Mouse (Mus musculus) cerebellum, adult 9-10 months (tissue): ENCODE measurements around the gene Med1.
"Not testable (repeated sequence)": the region's sequence is repeated elsewhere in the genome, so short reads cannot be mapped to it uniquely, and the experiment has no call there.

ENCODE experiments used
- DNase-seq: peaks from one replicate; pipeline ENCODE4 v3.0.0; 2022

Med1 gene

GRCm38 (mm10) chr11:98192901-98193805 is at the start of gene Med1:
Med1 (minus strand) TSS chr11:98193293.
- peak; percentile 93 for DNase-seq

- no peak for DNase-seq
Measured at GRCm38 (mm10) chr11:98238995-98239394, 45.9 kb upstream of the Med1 start.

DNA sequence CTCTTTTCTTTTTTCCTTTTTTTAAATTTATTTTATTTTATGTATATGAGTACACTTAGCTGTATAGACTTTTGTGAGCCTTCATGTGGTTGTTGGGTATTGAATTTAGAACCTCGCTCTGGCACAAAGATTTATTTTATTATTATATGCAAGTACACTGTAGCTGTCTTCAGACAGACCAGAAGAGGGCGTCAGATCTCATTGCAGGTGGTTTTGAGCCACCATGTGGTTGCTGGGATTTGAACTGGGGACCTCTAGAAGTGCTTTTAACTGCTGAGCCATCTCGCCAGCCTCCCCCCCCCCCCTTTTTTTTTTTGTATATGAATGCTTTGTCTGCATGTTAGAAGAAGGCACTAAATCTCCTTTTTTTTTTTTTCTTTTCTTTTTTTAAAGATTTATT is 45.3 kb upstream of the Med1 start:
- no peak for DNase-seq

GRCm38 (mm10) chr11:98226349-98226748 is 33.3 kb upstream of the Med1 start:
- DNase-seq, result no peak

- no peak for DNase-seq
Measured at GRCm38 (mm10) chr11:98213311-98213710, 20.2 kb upstream of the Med1 start.

GRCm38 (mm10) chr11:98209661-98210060 is 16.6 kb upstream of the Med1 start:
- DNase-seq, result not testable (repeated sequence)

DNA sequence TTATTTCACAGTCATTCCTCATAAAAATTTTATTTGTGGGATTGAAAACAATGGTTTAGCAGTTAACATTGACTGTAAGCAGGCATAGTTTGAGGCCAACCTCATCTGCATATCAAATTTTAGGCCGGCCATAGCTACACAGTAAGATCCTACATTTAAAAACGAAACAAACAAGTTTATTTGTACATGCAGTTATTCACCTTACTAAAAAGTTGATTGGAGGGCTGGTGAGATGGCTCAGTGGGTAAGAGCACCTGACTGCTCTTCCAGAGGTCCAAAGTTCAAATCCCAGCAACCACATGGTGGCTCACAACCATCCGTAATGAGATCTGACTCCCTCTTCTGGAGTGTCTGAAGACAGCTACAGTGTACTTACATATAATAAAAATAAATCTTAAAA is 13.2 kb upstream of the Med1 start:
- not testable (repeated sequence) for DNase-seq

GRCm38 (mm10) chr11:98205463-98205862 is 12.4 kb upstream of the Med1 start:
- DNase-seq, result no peak

DNA sequence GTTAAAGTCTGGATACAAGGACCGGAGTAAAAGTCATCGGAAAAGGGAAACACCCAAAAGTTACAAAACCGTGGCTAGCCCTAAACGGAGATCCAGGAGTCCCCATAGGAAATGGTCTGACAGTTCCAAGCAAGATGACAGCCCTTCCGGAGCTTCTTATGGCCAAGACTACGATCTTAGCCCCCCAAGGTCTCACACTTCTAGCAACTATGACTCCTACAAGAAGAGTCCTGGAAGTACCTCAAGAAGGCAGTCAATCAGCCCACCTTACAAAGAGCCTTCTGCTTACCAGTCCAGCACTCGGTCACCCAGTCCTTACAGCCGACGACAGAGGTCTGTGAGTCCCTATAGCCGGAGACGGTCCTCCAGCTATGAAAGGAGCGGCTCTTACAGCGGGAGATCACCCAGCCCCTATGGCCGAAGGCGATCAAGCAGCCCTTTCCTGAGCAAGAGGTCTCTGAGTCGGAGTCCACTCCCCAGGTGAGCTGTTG is 10.9 kb upstream of the Med1 start:
- DNase-seq, result no peak

GRCm38 (mm10) chr11:98203351-98203911 is 10.3 kb upstream of the Med1 start:
- peak; percentile 59 for DNase-seq

GRCm38 (mm10) chr11:98202641-98203350 is 9.7 kb upstream of the Med1 start, which contains the start of gene Cdk12:
Cdk12 (plus strand) TSS chr11:98203059.
- DNase-seq, result peak; percentile 98

DNA sequence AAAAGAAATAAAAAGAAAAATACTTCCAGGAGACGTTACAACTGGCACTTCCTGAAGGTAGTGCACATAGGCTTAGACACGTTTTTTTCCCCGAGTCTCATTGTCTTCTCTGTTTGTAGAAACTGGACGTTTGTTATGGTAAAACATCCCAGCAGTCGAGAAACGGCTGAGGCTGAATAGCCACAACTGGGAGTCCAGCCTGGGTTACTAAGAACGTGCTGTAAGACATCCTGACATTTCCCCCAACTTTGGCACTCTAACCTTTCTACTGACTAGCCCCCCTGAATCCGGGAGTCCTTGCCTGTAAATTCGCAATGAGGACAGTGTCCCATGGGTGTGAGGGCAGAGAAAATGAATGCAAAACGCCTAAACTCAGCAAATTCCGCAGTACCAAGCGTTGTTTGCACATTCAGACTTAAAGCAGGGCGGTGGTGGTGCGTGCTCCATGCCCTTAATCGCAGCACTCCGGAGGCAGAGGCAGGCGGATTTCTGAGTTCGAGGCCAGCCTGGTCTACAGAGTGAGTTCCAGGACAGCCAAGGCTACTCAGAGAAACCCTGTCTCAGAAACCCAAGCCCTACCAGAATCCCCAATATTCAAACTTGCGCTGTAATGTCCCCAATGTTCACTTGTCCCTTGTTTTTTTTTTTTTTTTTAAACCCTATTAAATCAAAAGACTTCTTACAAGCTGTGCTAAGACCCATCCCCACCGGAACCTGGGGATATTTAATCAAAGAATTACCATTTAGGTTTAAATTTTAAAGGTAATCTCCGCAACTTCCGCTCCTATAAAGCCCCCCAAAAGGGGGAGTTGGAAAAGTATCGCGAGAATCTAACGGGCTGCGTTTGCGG is 8.9 kb upstream of the Med1 start:
- peak; percentile 48 for DNase-seq

GRCm38 (mm10) chr11:98190820-98191219 is 2.3 kb downstream of the Med1 start:
- no peak for DNase-seq

DNA sequence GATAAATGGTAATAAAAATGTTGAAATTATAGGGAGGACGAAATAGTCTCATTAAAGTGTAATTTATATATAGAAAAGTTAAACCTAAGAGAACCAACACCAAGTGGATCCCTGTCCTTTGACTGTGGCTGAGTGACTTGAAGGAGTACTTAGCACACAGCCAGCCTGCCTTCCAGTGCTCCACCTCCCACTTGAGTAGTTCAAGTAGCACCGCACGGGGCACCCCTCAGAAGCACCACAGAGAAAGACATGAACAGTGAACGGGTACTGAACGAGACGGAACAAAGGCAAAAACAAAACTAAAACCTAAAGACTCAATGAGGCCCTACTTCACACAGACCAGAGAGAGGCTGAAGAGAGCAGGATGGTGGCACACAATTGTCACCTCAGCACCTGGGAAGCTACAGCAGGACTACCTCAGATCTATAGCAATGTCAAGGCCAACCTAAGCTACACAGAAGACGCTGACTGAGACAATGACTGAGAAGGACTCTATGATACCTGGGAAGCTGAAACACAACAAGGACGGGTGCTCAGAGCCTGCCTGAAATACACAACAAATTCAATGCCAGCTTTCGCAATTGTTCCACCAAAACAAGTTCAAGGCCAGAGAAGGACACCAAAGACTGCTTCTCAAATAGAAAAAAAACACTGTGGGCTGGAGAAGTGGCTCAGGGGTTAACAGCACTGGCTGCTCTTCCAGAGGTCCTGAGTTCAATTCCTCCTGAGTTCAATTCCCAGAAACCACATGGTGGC is 5.3 kb downstream of the Med1 start:
- DNase-seq, result no peak

DNA sequence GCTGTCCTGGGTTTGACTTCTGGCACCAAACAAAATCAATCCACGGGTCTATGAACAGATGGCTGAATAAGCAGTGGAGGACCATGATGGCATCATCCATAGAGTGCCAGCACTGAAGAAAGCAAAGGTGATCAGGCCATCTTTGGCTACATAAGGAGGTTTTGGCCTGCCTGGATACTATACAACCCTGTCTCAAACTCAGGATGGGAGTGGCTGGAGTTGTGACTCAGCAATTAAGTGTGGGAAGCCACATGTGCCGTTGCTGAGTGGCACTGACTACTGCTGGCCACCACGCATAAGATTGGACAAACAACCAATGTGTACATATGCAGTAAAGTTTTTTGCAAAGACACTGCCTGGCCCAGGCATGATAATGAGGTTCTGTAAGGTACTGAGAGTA is 10.9 kb downstream of the Med1 start:
- DNase-seq, result not testable (repeated sequence)

- DNase-seq, result no peak
Measured at GRCm38 (mm10) chr11:98168400-98168799, 24.7 kb downstream of the Med1 start.

- DNase-seq, result no peak
Measured at GRCm38 (mm10) chr11:98155094-98155493, 38.0 kb downstream of the Med1 start.

- DNase-seq, result no peak
Measured at GRCm38 (mm10) chr11:98150625-98151156, 42.4 kb downstream of the Med1 start.

DNA sequence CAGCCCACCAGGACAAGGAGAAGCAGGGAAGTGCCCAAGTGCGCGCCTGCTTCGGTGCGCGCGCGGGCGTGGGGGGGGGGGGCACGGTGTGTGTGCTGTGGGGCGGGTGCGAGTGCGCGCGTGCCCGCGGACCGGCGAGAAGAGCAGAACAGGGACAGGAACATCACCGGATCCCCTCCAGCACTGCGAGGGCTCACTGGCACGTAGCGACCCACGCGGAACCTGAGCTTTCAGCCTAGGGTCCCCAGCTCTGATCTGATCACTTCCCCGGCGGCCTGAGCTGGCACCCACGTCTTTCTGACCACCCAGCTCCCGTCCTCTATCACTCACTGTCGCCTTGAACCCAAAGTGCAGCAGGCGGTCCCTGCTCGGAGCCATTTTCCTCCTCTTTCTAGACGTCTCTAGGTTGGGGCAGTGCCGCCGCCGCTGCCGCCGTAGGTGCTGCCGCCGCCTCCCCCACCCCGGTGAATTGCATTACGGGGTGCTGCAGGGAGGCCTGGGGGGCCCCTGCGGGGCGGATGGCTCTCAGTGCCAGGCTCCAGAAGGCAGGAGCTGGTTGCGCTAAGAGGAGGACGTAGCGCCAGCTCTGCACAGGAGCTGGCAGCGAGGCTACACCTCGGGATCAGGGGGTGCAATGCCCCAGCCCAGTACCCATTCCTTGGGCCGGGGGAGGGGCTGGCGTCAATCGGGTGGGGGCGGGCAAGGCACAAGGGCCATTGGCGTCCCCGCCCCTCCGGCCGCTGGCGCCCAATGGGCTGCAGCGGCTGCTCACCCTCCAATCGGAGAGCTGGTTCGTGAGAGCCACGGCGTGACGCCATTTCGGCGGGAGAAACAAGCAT is 43.1 kb downstream of the Med1 start, which contains the start of gene Fbxl20:
Fbxl20 (minus strand) TSS at position 618 of the 839 bp plus-strand sequence.
- DNase-seq, result peak; percentile 88

DNA sequence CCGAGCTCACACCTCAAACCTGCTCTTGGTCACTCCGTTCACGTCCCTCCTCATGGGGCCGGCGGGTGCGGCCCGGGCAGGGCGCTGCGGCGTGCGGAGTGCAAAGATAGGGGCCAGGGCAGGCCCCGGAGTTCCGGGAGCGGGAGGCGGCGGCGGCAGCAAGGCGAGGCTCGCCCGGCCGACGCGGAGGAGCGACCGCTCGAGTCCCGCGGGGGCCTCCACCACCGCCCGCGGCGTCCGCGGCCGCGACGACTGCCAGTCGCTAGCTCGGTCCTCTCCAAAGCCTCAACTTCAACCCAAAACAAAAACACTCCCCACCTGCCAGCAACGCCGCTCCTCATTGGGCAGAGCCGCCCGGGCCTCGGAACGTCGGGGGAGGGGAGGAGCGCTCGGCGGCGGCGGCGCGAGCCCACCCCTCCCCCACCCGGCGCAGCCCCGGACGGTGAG is 43.8 kb downstream of the Med1 start:
- DNase-seq, result peak; percentile 92
